Mouse (Mus musculus) activated CD4-positive, CD25-positive, alpha-beta regulatory T cell, adult 4 months (primary cell): ENCODE measurements around the gene Dlg2. TPM values are rescaled to one million over a fixed set of nuclear protein-coding genes. Genes with fewer than 3 reads are reported as not detected.

ENCODE experiments used
- ATAC-seq: one replicate; pipeline ENCODE4 v1.8.0; 2017
- polyA plus RNA-seq, 2 experiments: library from polyadenylated mRNA; unstranded; fragments of 100-300 nt; shearing (Covaris generic); gene quantifications; one replicate each; pipeline ENCODE4 v1.2.1; 2017

Dlg2 gene
- polyA plus RNA-seq, 2 experiments from 2014 or later, result 1.5 TPM; not detected in 1

- no peak for ATAC-seq
Observed at GRCm38 (mm10) chr7:91090830-91091683, 614.6 kb downstream of the Dlg2 start.

- no peak for ATAC-seq
Observed at GRCm38 (mm10) chr7:91096467-91096866, 620.0 kb downstream of the Dlg2 start.

GRCm38 (mm10) chr7:91098521-91098920 lies 622.0 kb downstream of the Dlg2 start:
- no peak for ATAC-seq

GRCm38 (mm10) chr7:91109575-91109974 lies 633.1 kb downstream of the Dlg2 start:
- ATAC-seq, result no peak

GRCm38 (mm10) chr7:91132128-91132527 lies 655.7 kb downstream of the Dlg2 start:
- ATAC-seq, result no peak

GRCm38 (mm10) chr7:91154096-91154495 lies 677.6 kb downstream of the Dlg2 start:
- ATAC-seq, result no peak

- no peak for ATAC-seq
Observed at GRCm38 (mm10) chr7:91159144-91159543, 682.7 kb downstream of the Dlg2 start.

GRCm38 (mm10) chr7:91161643-91162175 lies 685.2 kb downstream of the Dlg2 start:
- ATAC-seq, result no peak

GRCm38 (mm10) chr7:91173560-91173959 lies 697.1 kb downstream of the Dlg2 start:
- no peak for ATAC-seq

GRCm38 (mm10) chr7:91188211-91188610 lies 711.7 kb downstream of the Dlg2 start:
- ATAC-seq, result no peak

GRCm38 (mm10) chr7:91199372-91199771 lies 722.9 kb downstream of the Dlg2 start:
- ATAC-seq, result no peak

- no peak for ATAC-seq
Observed at GRCm38 (mm10) chr7:91208083-91208852, 731.8 kb downstream of the Dlg2 start.

- ATAC-seq, result no peak
Observed at GRCm38 (mm10) chr7:91208973-91209372, 732.5 kb downstream of the Dlg2 start.

GRCm38 (mm10) chr7:91212236-91212635 lies 735.8 kb downstream of the Dlg2 start:
- ATAC-seq, result no peak

- ATAC-seq, result no peak
Observed at GRCm38 (mm10) chr7:91214921-91215320, 738.4 kb downstream of the Dlg2 start.

GRCm38 (mm10) chr7:91218321-91218987 lies 742.0 kb downstream of the Dlg2 start:
- ATAC-seq, result no peak

- no peak for ATAC-seq
Observed at GRCm38 (mm10) chr7:91226442-91226841, 750.0 kb downstream of the Dlg2 start.

GRCm38 (mm10) chr7:91241718-91242117 lies 765.2 kb downstream of the Dlg2 start:
- no peak for ATAC-seq

GRCm38 (mm10) chr7:91261672-91262030 lies 785.2 kb downstream of the Dlg2 start:
- no peak for ATAC-seq

- ATAC-seq, result no peak
Observed at GRCm38 (mm10) chr7:91262031-91262951, 785.8 kb downstream of the Dlg2 start.

GRCm38 (mm10) chr7:91262998-91263397 lies 786.5 kb downstream of the Dlg2 start:
- ATAC-seq, result no peak

- no peak for ATAC-seq
Observed at GRCm38 (mm10) chr7:91267764-91268163, 791.3 kb downstream of the Dlg2 start.
